Mouse (Mus musculus) myocyte (in vitro differentiated cells): ENCODE measurements around the gene Usp2.

ENCODE experiments used
- E2F4 ChIP-seq: IDR thresholded peaks from one replicate; pipeline ENCODE4 v1.6.1; 2011; ENCODE audit warnings: mild to moderate bottlenecking, control low read depth, moderate library complexity; ENCODE audit not compliant: insufficient read depth
- MAX ChIP-seq: IDR thresholded peaks from one replicate; pipeline ENCODE4 v1.6.1; 2011; ENCODE audit warnings: low read depth, mild to moderate bottlenecking, control low read depth
- MYOG ChIP-seq, 3 experiments: IDR thresholded peaks; one replicate each; pipeline ENCODE4 v1.6.1; 2011; ENCODE audit warnings: control low read depth in 2 of 3, low read depth in 2 of 3, mild to moderate bottlenecking in 2 of 3; ENCODE audit not compliant: insufficient read length in 2 of 3, control insufficient read depth in 1 of 3, insufficient read depth in 1 of 3
- POLR2A ChIP-seq: IDR thresholded peaks from one replicate; pipeline ENCODE4 v1.6.1; 2011; ENCODE audit warnings: low read depth, mild to moderate bottlenecking, control low read depth, moderate library complexity; ENCODE audit not compliant: insufficient read length

DNA sequence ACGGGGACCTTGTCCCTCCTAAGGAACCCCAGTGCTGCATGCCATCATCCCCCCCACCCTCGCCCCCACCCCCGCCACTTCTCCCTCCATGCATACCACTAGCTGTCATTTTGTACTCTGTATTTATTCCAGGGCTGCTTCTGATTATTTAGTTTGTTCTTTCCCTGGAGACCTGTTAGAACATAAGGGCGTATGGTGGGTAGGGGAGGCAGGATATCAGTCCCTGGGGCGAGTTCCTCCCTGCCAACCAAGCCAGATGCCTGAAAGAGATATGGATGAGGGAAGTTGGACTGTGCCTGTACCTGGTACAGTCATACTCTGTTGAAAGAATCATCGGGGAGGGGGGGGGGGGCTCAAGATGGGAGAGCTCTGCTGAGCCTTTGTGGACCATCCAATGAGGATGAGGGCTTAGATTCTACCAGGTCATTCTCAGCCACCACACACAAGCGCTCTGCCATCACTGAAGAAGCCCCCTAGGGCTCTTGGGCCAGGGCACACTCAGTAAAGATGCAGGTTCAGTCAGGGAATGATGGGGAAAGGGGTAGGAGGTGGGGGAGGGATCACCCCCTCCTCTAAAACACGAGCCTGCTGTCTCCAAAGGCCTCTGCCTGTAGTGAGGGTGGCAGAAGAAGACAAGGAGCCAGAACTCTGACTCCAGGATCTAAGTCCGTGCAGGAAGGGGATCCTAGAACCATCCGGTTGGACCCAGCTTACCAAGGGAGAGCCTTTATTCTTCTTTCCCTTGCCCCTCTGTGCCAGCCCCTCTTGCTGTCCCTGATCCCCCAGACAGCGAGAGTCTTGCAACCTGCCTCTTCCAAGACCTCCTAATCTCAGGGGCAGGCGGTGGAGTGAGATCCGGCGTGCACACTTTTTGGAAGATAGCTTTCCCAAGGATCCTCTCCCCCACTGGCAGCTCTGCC is 19.0 kb upstream of the Usp2 start:
- TF ChIP-seq E2F4: no peak
- no peak for TF ChIP-seq POLR2A
- no peak for TF ChIP-seq MYOG (IDR thresholded peaks at IDR 0.05; ENCODE audit: control insufficient read depth in 1 of 3, insufficient read depth in 1 of 3, insufficient read length in 2 of 3, low read depth in 2 of 3)
- TF ChIP-seq MAX: no peak
